Mouse (Mus musculus) kidney, adult 9 months (tissue): ENCODE data around the gene BC052040.

Experiments used
- DNase-seq: peaks from one replicate; pipeline ENCODE4 v3.0.0; 2022

The BC052040 gene

DNA sequence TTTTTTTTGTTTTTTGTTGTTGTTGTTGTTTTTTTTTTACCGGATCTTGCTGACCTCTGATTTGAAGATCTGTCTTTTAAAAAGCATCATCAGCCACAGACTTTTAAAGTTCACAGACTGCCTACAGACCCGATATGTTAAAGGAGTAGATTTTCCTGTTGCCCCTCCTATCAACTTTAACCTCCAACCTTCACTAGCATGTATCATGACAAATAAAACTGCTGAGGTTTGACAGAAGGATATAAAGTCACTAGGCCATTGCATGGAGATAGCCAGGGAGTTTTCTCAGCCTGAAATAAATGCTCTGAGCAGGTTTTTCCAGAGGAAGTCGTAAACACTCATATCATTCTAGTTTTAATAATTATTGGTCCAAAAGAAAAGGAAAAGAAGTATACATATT is 136.5 kb downstream of the BC052040 start:
- DNase-seq: no peak

DNA sequence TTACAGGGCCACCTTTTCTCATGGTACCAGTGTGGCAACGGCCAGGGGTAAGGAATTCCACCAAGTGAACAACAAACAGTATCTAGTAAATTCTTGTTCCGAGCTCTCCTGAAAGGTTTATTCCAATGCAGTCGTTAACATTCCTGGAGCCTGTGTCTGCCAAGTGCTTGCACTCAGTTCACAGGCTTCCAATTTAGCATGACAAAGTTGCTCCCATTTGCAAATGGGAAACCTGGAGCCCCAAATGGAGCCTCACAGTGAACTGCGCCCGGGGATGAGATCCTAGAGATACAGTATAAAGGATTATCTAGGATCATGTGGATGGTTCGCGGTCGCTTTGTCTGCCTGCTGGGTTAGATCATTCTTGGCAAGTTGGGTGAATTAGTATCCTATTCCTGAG is 141.9 kb downstream of the BC052040 start:
- DNase-seq: peak; percentile 39

DNA sequence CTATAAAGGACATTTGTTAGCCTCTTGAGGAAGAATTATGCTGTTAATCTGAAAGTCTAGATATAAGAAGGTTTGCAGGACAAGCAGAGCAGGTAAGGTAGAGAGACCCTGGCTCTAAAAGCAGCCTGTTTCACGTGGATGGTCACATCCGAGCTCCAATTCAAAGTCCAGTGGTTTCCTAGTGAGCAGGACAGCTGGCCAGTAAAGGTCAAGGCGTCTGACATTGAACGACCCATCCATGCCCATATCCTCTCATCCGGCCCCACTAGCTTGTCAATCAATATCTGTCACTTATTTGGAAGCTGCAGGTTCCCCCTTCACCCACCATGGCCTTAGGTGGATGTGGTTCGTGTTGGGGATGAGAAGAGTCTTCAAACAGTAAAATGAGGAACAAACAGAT is 142.7 kb downstream of the BC052040 start:
- DNase-seq: peak; percentile 79

DNA sequence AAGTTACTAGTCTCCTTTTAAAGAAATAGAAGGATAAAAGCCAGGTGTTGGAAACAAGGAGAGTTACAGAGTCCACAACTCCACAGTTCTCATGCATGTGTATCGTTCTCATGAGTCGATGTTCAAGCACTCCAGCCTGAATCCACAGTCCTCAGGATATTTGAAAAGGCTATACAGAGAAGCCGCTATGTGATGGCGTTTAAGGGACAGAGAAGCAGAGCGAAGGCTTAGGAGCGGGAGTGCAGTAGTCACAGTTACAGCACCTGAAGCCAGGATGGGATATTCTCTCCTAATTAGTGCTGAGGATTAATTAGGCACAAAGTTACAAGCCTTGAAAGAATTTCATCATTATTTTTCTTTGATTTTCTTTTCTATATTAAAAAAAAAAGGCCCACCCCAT is 143.2 kb downstream of the BC052040 start:
- no peak for DNase-seq

DNA sequence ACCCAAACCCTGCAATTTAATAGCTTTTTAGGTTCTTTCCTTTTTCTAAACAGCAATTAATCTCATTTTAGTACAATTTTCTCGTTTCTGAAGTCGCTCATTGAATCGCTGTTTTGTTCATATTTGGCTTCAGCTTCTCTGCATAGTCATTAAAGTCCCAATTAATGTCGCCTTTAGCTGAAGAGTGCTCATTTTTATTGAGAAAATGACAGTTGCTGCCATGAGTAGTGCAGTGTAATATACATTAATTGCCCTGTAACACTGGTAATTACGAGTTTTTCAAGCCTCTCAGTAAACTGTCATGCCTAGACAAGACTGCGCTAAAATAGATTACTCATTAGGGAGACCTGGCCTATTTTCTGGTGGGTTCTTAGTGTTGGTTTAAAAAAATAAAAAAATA is 144.0 kb downstream of the BC052040 start:
- DNase-seq: no peak

DNA sequence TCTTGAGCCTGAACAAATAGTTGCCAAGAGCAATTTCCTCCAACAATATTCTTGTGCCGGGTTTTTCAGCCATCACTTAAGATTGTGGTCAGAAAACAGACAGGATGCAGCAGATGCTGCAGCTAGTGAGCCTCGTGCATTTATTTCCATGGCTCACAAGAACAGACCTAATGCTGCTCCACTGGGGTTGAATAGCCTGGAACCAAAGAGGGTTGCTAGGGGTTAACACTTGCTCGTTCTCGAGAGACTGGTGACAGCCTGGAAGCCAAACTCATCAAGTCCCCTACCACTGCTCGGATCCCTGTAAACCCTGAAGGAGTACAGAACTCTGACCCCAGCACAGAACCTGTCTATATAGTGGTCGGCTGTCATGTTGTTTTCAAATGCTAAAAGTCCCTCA is 144.4 kb downstream of the BC052040 start:
- DNase-seq: no peak

DNA sequence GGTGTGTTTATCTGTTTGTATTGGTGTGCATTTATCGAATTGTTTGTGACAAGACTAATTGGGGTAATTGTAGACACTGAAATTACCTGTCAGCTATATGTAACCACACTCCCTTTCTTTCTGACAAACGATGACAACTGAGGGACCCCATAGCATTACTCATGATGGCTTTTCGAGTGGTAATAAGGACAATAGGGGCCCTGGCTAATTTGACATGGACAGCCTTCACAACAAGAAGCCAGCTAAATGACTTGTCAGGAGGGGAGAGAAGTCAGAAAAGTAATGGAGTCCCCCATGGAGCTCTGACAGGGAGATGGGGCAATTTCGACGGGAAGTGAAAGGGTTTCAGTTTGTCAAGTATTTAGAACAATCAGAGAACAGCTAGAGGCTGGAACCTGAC is 145.3 kb downstream of the BC052040 start:
- no peak for DNase-seq

DNA sequence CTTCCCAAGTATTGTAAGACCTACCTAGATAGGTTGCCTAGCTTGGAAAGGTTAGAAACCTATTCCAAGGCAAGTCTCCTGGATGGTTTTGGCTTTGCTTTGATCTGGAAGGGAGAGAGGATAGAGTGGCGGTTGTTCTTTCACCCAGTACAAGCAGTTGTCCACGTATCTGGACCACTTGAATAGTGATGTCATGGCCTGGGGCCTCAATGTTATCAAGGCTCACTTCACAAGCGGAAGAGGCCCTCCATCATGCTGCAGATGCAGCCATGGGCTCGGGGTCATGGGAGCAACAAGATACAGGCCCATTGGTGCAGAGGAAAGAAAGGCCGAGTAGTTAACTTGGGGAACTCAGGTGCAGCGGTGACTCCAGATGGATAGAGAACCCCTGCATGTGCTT is 147.1 kb downstream of the BC052040 start:
- DNase-seq: no peak

DNA sequence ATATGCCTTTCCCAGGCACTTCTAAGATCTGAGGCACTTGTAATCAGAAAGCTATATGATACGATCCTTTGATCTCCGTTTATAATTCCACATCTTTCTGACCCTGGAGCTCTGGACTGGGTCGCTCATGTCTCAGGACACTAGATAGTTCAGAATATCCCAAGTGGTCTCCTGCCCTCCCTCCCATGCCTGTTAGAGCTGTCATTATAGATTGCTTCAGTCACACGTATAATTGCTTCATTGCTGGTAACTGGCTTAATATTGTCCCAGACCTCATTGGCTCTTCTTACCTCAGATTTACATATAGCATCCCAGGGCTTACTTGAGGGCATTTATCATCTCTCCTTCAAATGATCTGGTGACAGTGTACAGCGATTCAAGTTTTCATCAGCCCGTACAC is 149.0 kb downstream of the BC052040 start:
- no peak for DNase-seq

DNA sequence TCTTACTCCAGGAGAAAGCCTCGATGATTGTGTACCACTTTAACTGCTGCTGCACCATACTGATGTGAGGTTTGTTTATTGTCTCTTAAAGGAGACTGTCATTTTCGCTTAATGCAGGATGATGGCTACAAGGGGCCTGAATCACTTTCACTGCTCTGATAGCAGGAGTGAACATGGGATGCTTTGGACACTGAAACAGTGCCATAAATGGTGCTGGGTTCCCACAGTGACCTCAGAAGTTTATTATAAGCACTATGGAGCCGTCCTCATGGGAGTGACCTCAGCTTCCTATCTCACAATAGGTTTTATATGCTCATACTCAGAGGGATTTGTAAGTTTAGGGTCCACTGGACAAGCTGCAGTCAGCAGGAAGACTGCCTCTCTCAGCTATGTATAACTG is 149.7 kb downstream of the BC052040 start:
- DNase-seq: no peak

DNA sequence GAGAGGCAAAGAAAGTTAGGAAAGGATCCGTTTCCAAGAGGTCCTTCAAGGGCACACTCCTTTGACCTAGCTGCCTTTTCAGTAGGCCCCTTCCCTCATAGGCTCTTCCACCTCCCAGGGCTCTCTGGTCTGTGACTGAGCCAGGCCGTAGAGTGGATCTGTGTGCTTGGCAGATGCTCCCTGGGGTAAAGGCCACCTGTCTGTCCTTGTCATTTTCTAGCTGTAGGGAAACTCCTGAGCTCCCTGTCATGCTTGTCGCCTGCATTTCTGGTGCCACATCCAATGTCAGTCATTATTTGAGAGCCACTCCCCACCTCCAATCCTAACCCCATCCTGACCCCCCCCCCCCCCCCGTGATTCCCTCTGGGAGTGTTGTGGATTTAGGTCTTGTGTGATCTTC is 151.1 kb downstream of the BC052040 start:
- DNase-seq: peak; percentile 30

DNA sequence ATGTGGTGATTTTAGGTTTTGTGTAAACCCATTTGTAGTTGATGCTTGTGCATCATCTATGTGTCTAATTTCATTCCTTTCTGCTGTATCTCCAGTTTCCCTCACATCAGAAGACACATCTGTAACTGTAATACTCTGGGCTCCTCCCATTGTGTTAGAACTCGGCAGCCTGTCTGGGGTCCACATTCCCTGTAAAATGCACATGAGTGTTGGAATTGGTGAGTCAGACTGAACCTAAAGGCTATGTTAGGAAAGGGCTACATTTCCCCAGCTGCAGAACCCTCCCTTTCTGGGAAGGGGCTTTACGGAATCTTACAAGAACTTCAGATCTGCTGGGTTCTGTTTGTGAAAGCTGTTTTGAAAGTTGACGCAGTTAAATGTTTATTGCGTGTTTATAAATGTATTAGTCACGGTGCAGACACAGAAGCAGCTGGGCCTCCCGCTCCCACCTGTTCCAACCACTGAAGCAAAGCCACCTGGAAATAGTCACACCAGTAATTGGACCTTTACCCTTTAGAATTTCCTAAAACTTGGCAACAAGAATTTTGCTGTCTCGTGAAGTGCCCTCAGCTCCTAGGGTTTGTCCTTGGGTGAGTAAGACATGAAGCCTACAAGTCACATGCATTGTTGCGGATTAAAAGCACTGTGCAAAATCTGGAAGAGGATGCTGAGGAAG is 151.6 kb downstream of the BC052040 start:
- peak; percentile 77 for DNase-seq

DNA sequence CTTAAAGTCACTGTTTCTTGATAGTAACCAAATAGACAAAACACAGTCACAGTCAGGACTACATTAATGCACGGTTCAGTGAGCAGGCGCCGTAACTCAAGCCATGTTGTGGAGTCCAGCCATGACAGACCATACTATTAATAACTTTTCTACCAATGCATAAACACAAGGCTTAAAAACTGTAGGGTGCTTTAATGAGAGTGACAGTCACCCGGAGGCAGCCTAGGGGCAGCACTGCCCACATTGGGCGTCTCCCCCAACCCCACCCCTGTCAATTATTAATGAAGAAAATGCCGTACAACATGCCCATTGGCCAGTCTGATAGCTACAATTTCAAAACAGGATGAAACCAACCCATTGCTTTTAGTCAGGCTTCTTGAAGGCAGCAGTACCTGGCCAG is 153.3 kb downstream of the BC052040 start:
- peak; percentile 61 for DNase-seq

DNA sequence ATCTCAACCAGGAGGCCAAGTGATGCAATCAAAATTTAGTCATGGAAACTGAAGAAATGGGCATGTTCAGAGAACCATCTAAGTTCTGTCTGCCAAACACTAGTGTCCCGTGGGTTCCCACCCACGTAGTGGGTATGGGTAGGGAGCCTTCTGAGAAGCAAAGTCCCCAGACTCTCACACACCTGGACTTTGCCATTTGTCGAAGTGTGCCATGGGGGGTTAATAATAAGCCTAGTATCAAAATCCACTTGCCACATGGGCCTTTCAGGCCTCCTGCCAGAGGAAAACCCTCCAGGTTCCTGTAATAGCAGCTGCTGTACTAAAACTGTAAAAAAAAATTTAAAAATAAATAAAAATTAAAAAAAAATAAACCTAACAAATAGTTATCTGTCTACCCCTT is 154.9 kb downstream of the BC052040 start:
- DNase-seq: peak; percentile 90

DNA sequence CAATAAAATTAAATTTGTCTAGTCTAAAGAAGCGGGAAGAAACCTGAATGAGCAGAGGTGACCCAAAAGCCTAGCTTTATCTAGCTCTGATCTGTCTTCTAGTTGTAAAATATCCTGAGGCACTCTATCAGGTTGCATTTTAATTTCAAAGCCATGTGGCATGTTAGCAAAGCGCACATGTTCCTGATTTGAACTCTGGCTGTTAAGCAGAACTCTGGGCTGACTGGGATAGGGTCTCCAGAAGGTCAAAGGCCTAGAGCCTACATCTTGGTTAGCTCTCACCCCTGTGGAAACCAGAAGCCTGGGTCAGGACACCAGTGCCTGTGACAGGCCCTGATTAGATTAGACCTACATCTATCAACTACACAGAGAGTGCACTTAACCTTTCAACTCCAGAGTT is 156.4 kb downstream of the BC052040 start:
- no peak for DNase-seq

DNA sequence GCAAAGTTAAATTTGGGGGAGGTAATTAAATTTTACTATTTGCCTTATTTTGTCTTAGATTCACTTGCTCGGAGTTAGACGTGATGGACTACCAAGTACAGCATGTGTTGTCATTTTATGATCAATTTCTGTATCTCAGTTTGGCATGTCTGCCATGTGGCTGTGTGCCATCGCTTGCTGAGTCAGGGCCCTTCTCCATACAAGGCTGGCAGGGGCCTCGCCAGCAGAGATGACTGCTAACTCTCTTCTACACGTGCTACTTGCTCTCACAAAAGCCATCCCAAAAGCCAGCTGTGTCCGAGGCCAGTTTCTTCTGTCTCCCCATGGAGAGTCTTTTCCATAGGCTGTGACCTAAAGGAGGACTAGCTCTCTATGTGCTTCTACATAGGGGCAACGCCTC is 160.5 kb downstream of the BC052040 start:
- no peak for DNase-seq

DNA sequence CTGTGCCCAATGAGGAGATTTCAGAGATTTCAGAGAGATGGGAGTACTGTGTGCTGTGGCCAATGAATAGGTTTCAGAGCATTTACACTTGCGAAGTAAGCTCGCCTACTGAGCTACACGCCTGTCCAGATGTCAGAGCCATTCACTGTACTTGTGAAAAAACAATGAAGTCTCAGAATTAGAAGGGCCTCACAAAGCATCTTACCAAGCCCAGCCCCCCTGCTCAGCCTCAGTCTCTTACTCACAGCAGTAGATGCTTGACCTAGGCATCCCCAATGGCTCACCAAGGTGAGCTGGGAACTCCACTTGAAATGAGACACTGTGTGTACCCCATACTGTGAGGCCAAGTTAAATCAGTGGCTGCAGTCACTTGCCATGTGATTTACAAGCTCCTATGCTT is 166.1 kb downstream of the BC052040 start:
- DNase-seq: no peak

DNA sequence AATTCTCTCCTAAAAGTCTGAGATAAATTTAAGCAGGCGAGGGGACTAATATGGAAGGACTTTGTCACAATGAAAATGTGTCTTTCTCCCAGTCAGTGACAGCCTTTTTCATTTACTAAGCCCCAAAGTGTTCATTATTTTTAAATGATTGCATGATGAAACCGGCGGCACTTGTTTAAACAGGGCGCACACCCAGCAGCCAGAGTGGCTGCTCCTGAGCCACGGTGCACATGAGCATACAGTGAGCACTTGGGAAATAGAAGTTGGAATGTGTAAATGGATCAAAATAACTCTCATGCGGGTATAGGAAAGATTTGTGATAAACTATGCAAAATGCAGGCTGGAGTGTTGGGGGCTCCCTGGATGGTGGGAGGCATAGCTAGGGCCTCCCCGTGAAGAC is 169.7 kb downstream of the BC052040 start:
- DNase-seq: no peak

DNA sequence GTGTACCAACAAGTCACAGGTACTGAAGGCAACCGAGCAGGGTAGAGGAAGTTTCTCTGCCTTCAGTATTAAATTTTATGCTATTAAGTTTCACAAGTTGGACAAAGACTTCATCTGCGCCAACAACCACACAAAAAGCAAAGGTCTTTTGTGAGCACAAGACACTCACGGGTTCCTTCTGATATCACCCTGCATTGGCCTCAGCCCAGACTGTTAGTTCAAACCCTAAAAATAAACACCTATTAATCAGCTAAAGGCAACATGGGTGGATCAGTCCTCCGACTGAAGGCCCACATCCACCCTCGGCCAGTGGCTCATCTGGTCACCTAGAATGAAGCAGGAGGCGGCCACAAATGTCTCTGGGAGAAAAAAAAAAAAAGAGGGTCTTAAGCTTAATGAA is 176.2 kb downstream of the BC052040 start:
- DNase-seq: peak; percentile 53

DNA sequence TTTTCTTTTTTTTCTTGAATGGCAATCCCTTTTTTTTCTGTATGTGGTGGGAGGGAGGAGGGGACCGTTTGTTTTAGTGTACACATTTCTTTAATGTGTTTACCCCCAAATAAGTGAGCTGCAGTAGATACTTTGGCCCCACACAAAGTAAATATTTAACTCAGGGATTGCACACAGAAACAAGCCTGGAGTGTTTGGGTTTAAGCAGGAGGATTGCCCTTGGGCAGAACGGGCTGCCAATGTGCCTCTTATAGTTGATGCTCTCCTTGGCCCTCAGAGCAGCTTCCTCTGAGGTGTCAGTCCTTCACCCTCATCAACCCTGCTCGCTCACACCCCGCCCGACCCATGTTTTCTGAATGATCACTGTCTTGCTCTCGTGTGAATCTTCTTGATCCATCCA is 177.0 kb downstream of the BC052040 start:
- peak; percentile 74 for DNase-seq

DNA sequence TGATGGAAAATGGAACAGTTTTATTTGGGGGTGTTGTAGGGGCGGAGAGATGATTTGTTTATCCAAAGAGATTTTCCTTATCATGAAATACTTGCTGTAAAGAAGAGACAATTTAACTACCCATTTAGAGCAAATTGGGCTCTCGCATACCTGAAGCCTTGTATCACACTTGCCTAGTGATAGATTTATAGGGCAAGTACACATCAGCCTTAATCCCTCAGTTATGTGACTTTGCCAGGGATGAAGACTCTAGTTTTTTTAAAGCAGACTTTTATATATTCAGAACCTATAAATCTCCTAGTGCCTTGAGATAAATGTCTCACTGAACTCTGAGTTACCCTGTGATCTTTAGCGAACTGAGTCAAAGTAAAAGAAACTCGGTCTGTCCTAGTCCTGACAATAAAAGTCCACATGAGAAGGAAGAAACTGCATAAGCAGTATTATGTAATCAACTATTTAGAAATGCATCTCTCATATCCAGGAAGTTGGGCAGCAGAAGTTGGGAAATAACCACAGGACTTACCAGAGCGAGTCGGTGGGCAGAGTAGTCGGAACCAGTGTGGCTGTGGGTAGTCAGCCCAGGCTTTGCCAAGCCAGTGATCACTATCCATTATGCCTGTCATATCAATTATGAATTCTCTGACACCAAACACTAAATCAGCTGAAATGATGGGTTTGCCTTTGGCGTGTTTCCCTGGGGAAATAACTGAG is 183.2 kb downstream of the BC052040 start:
- peak; percentile 53 for DNase-seq

DNA sequence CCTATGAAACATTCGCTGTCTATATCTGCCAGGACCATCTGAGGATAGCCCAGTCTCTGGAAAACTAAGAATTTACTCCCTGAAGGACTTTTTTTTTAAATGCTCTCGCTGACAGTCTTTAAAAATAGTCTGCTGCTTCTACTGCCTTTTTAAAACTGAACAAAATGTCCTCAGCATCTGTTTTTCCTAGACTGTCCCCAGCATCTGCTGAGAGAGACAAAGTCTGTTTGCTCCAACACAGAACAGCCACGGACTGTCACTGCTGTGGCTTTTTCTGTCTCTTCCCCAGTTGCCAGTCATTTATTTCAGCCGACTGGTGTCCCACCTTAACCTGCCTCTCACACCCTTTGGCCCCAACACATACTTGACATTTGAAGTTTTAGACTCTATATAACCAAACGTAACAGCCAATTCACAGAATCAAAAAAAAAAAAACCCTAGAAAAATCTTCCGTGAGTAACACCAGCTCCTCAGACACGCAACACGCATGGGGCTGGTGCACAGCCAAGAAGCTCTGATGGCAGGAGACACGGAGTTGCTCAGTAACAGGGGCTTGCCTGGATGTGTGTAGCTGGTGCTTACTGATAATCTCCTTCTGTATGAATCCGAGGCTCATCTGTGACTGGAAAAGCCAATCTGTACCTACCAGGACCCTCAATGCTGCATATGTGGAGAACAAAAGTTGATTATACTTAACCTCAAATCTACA is 188.2 kb downstream of the BC052040 start:
- no peak for DNase-seq

DNA sequence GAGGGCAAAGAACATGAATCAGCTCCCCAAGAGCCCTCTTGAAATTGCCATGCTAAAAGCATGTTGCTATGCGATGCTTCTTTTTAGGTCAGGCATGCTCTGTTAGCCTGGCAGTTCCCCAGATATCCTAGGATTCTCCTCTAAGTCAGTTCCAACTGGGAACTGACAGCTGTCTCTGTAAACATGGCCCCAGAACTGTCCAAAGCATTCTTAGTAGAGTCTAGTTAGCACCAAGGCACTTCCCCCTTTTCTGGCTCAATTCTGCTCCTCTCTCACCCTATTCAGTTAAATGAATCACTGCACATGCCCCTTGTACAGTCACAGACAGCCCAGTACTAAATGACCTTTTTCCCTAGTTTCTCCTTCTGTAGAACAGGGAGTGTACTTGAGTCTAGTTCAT is 191.2 kb downstream of the BC052040 start:
- DNase-seq: no peak
